Mouse (Mus musculus): ENCODE data around the gene Dnaja3. TPM values are rescaled to one million over a fixed set of nuclear protein-coding genes. Genes with fewer than 3 reads are reported as not detected.

The Dnaja3 gene
- total RNA-seq, 2 experiments from 2014 or later: 78.6 to 83.5 TPM

- DNase-seq (ENCODE audit: low spot score in 2 of 2): no peak
Measured at GRCm38 (mm10) chr16:4605514-4606131, 34.2 kb upstream of the Dnaja3 start.

GRCm38 (mm10) chr16:4606431-4607084 lies 33.2 kb upstream of the Dnaja3 start:
- DNase-seq (ENCODE audit: low spot score in 2 of 2): no peak

DNA sequence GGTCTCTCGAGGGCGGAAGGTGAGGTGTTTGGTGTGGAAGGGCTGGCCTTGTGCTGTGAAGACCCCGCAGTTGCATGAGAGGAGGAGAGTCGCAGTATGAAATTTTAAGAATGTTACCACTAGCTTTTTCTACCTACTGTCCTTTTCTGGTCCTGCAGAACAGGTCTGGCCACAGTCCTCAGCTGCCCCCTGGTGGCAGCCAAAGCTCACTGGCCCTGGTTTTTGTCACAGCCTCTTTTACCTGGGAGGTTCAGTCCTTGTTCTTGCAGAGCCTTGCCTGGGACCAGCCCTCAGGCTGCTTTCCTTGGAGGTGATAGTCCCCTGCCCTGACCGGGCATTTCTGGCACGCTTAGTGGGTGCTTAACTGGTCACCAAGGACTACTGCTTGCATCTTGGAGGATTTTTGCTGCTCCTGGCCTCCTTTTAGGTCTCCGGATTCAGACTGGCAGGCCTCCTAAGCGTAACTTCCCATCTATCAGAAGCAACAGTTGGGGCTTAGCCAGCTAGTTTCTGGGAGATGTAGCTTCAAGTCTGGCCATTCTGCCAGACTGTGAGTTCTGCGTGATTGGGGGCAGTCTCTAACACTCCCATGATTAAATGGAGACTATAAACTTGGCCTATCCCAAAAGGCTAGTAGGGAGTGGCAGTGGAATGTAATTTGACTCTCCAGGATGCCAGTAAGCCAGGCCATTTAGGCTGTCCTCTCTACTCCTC lies 31.8 kb upstream of the Dnaja3 start:
- peak; percentile 60 to 62 for DNase-seq (ENCODE audit: low spot score in 2 of 2)

DNA sequence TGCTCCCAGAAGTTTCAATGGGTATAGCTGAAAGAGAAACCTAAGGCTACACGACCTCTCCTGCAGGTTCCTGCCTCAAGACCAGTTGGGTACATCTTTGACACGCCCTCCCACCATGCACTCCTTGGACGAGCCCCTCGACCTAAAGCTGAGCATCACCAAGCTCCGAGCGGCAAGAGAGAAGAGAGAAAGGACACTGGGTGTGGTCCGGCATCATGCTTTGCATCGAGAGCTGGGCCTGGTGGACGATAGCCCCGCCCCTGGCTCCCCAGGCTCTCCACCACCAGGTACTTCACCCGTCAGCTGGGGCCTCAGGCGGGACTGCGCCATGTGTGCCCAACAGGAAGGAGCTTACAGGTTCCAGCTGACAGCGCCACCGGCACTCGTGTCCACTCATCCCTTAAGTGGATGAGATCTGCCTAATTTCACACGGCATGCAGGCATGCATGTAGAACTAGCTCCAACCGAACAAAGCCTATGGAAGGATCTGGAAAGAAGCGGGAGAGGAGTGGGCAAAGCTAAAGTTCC lies 31.2 kb upstream of the Dnaja3 start:
- no peak for DNase-seq (ENCODE audit: low spot score in 2 of 2)

GRCm38 (mm10) chr16:4611193-4611592 lies 28.6 kb upstream of the Dnaja3 start:
- DNase-seq (ENCODE audit: low spot score in 2 of 2): no peak

DNA sequence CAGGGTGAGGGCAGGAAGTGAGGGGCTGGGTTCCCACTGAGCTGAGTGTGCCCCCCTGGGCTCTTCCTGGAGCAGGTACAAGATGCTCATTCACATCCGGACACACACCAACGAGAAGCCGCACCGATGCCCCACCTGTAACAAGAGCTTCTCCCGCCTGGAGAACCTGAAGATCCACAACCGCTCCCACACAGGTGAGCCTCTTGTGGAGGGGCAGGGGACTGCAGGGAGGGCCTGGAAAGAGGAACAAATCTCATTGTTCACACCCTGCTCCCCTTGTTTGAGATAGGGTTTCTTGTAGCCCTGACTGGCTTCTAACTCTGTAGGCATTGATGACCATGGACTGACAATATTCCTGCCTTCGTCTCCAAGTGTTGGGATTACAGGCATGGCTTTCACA lies 28.1 kb upstream of the Dnaja3 start:
- no peak for DNase-seq (ENCODE audit: low spot score in 2 of 2)

GRCm38 (mm10) chr16:4613736-4614135 lies 26.1 kb upstream of the Dnaja3 start:
- no peak for DNase-seq (ENCODE audit: low spot score in 2 of 2)

DNA sequence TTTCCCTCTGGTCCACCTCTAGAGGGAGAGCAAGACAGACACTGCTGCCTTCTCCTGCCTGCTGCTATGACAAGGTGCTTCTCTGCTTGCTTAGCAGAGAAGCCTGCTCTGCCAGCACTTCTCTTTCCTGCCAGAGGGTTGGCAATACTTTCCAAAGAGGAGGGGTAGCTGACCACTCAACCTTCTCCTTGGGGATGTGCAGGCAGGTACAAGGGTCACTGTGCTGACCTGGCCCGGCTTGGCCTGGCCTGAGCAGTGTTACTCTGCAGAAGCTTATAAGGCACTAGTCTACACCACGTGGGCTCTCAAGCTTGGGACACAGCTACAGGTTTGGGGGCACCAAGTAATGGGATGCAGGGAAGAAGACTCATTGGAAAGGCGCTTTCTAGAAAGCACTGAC lies 25.1 kb upstream of the Dnaja3 start:
- no peak for DNase-seq (ENCODE audit: low spot score in 2 of 2)

GRCm38 (mm10) chr16:4615297-4615696 lies 24.5 kb upstream of the Dnaja3 start:
- DNase-seq (ENCODE audit: low spot score in 2 of 2): no peak

DNA sequence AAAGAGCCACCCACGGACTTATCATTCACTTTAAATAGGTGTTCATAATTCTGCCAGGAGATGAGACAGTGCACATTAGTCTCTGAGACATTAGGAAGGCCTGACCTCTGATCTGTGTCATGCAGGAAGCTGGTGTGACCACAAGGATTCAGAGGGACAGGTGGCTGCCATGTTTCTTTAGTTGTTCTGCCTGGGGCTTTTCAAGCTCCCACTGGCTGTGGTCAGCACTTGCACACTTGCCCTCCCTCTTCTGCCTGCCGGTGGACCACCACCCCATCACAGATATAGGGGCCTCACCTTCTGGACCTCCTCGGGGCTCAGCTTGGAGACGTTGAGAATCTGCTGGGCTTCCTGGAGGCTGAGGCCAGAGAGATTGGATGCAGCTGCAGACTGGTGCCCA lies 23.0 kb upstream of the Dnaja3 start:
- no peak for DNase-seq (ENCODE audit: low spot score in 2 of 2)

- DNase-seq (ENCODE audit: low spot score in 2 of 2): no peak
Measured at GRCm38 (mm10) chr16:4624074-4624473, 15.7 kb upstream of the Dnaja3 start.

DNA sequence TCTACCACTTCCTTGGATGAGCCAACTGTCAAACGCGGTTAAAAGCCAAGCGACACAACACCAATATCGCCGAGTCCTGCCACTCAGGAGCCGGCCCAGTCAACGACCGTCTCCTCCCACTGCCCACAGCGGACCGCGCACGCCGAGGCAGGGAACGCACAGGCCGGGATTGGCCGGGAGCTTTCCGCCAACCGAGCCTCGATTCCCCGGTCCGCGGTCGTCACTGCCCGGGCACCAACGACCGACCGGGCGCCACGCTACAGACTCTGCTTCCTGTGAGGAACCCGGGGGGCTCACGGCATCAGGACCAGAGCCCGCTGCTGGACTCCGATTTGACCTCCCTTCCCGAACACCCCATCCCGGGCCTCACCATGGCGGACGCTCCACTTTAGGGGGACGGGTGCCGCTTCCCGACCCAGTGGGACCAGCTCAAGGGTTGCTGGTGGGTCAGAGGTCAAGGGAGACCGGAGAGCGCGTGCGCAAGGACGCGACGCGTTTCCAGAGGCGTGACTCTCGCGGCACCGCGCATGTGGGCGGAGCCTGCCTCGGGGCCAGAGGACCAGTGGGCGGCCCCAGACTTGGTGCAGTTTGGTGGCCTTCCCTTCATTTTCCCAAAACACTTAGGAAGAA lies 15.2 kb upstream of the Dnaja3 start, which contains the start of gene Pam16:
Gene Pam16, minus strand, starts transcription at position 508 of the 630 bp plus-strand sequence.
- peak; percentile 84 to 87 for DNase-seq (ENCODE audit: low spot score in 2 of 2)

DNA sequence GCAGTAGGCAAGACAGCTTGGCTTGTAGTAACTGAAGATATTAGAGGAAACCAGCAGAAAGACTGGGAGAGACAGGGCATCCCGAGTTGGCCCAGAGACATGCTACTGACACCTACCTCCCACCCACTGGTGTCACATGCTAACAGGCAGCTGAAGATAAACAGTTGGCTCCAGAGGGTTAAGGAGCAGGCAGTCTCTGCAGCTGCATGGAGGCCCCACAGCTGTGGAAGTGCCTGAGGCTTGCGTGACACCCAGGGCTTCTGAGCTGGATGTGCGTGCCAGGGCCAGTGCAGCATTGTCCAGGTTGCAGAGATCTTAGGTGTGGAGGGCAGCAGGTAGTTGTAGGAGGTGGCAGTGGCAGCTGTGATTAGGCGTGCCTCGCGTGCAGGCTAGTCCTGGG lies 12.7 kb upstream of the Dnaja3 start:
- DNase-seq (ENCODE audit: low spot score in 2 of 2): no peak

- DNase-seq (ENCODE audit: low spot score in 2 of 2): no peak
Measured at GRCm38 (mm10) chr16:4628898-4629419, 10.8 kb upstream of the Dnaja3 start.

- DNase-seq (ENCODE audit: low spot score in 2 of 2): peak; percentile 65 to 82
Measured at GRCm38 (mm10) chr16:4629950-4630349, 9.8 kb upstream of the Dnaja3 start.

GRCm38 (mm10) chr16:4632050-4632449 lies 7.7 kb upstream of the Dnaja3 start:
- no peak for DNase-seq (ENCODE audit: low spot score in 2 of 2)

- DNase-seq (ENCODE audit: low spot score in 2 of 2): no peak
Measured at GRCm38 (mm10) chr16:4633661-4634060, 6.1 kb upstream of the Dnaja3 start.

- DNase-seq (ENCODE audit: low spot score in 2 of 2): no peak
Measured at GRCm38 (mm10) chr16:4634681-4635080, 5.1 kb upstream of the Dnaja3 start.

- no peak for DNase-seq (ENCODE audit: low spot score in 2 of 2)
Measured at GRCm38 (mm10) chr16:4635760-4636159, 4.0 kb upstream of the Dnaja3 start.

DNA sequence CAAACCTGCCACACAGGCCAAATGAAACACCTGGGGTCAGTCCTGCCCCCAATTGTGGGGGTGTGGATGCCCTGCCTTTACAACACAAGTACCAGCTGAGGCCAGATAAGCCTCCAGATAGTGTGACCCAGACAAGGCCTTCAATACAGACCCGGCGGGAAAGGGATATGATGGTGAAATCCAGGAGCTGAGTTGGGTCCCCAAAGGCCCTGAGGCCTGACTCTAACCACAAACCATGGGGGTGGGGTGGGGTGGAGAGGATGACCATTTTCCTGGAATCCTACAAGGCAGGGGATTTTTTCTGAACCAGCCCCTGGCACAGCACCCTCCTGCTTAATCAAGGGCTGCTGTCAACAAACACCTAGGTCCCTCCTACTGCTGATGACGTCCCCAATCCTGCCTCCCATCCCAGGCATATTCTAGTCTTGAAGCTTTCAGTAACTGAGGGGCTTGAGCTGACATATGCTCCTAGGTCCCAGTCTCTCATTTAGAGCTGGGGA lies 848 bp upstream of the Dnaja3 start:
- no peak for DNase-seq (ENCODE audit: low spot score in 2 of 2)
